Mouse (Mus musculus) limb, embryonic 12.5 days (tissue): ENCODE results near the gene Gjb4. TPM values are rescaled to one million over a fixed set of nuclear protein-coding genes. Genes with fewer than 3 reads are reported as not detected.

ENCODE experiments used
- ATAC-seq: fragments of 200-750 bp; cut with Nextera tagmentation; 2 replicates; pipeline ENCODE4 v1.8.0; 2017; ENCODE audit warnings: low read depth, moderate TSS enrichment; ENCODE audit not compliant: insufficient number of reproducible peaks, insufficient read depth, low FRiP score, low TSS enrichment
- H3K27ac ChIP-seq: fragments of 300-500 bp; sonication (generic); 2 replicates; pipeline ENCODE4 v1.5.1; 2016; ENCODE audit warnings: mild to moderate bottlenecking, moderate library complexity
- H3K27me3 ChIP-seq: fragments of 300-500 bp; sonication (generic); 2 replicates; pipeline ENCODE4 v1.6.1; 2016; ENCODE audit warnings: mild to moderate bottlenecking, moderate library complexity
- H3K36me3 ChIP-seq: fragments of 300-500 bp; sonication (generic); 2 replicates; pipeline ENCODE4 v1.6.1; 2016; ENCODE audit warnings: mild to moderate bottlenecking, moderate library complexity
- H3K4me1 ChIP-seq: fragments of 300-500 bp; sonication (generic); replicated peaks from 2 replicates; pipeline ENCODE4 v1.6.1; 2016
- H3K4me2 ChIP-seq: fragments of 300-500 bp; sonication (generic); 2 replicates; pipeline ENCODE4 v1.6.1; 2016; ENCODE audit warnings: mild to moderate bottlenecking, moderate library complexity
- H3K4me3 ChIP-seq: fragments of 300-500 bp; sonication (generic); replicated peaks from 2 replicates; pipeline ENCODE4 v1.5.1; 2016; ENCODE audit warnings: mild to moderate bottlenecking
- H3K9ac ChIP-seq: fragments of 300-500 bp; sonication (generic); replicated peaks from 2 replicates; pipeline ENCODE4 v1.6.1; 2016; ENCODE audit warnings: mild to moderate bottlenecking, moderate library complexity
- H3K9me3 ChIP-seq: fragments of 300-500 bp; sonication (generic); 2 replicates; pipeline ENCODE4 v1.6.1; 2016; ENCODE audit warnings: mild to moderate bottlenecking, moderate library complexity
- WGBS: fragments of 180-500 bp; shearing (Covaris S2); methylation state at CpG from one replicate; pipeline ENCODE4 v1.1.7; 2016; 5-methylcytosine and 5-hydroxymethylcytosine counted together
- polyA plus RNA-seq: library from polyadenylated mRNA; unstranded; fragments of >200 nt; fragmentation: Nextera tagmentation; extraction: Ambion mirVana; gene quantifications from 2 replicates; pipeline ENCODE4 v1.2.1, GENCODE M21; 2016

The Gjb4 gene
- polyA plus RNA-seq, result not detected in 2 replicates

DNA sequence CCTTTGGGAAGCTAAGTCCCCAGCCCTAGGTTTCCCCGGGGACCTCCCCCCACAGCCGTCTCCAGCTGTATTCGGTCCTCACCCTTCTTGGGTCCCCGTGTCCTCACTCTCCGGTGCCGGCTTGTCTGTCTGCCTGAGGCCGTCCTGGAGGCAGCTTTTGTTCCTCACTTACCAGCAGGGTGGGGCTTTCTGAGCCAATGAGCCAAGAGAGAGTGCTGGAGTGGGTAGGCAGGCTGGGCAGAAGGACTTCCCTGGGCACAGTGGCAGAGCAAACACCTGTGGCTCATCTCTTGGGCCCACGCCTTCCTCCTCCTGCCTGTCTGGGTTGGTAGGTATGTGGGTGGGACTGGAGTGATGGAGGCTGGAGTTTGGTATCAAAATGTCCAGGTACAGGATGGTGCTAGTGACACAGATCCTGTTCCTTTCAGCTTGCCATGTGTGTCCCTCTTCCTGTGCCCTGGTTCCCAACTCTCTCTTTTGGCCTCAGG is at the start of gene Gjb4:
Gjb4 (minus strand) TSS at position 131 of the 488 bp plus-strand sequence.
- ATAC-seq, result no peak
- Histone ChIP-seq H3K4me1 (peaks cover 27% of the 10 kb centered on the region), H3K27me3 (peaks cover 5% of the 10 kb centered on the region; the same call in 1 of the 2 replicates), H3K27ac (0 out of 2 replicates have a peak within 1 kb of the TSS, but pooled peaks have one; percentile 4), H3K9ac (no peak within 1 kb of the TSS), H3K4me2 (no peak within 1 kb of the TSS), H3K4me3 (no peak within 1 kb of the TSS), H3K36me3 (no peaks in the 10 kb centered on the region), H3K9me3 (no peaks in the 10 kb centered on the region)
- 61% methylated on average over 8 of the region's 8 CpGs for WGBS

GRCm38 (mm10) chr4:127402614-127403013 is 48.7 kb upstream of the Gjb4 start:
- H3K4me3 ChIP-seq, result no peak overlapping the region
- peaks cover 4% of the 10 kb centered on the region; the same call in 1 of the 2 replicates for H3K4me1 ChIP-seq
- no peak for ATAC-seq
- H3K9me3 ChIP-seq, result no peaks in the 10 kb centered on the region
- H3K27me3 ChIP-seq, result 0 out of 2 replicates have a peak, but pooled peaks cover 2% of the 10 kb centered on the region
- no peaks in the 10 kb centered on the region for H3K36me3 ChIP-seq
- 62% methylated on average over 3 of the region's 3 CpGs for WGBS
- H3K27ac ChIP-seq, result no peak overlapping the region
- H3K4me2 ChIP-seq, result no peak overlapping the region
- H3K9ac ChIP-seq, result no peak overlapping the region

DNA sequence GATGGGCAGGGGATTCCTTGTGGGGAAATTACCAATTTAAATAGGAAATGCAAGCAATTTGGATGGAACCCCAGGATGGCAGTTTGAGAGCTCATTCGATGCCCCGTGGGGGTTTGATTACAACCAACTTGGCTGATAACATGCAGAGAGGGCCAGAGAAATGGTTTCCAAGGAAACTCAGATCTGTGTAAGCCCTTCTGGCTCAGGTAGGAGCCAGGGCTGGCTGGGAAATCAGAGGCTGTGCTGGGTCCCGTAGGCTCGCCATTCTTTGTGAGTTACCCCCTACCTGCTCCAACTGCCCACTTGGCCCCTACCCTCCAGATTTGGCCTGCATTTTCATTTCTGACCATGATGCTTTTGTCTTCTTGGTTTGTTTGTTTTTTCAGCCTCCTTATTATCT is 48.3 kb upstream of the Gjb4 start:
- Histone ChIP-seq H3K4me3 (no peak overlapping the region), H3K9ac (no peak overlapping the region), H3K4me2 (no peak overlapping the region), H3K27me3 (0 out of 2 replicates have a peak, but pooled peaks cover 2% of the 10 kb centered on the region), H3K36me3 (no peaks in the 10 kb centered on the region), H3K27ac (no peak overlapping the region), H3K4me1 (peaks cover 4% of the 10 kb centered on the region; the same call in 1 of the 2 replicates), H3K9me3 (no peaks in the 10 kb centered on the region)
- ATAC-seq, result no peak
- WGBS, result 93% methylated on average over 4 of the region's 4 CpGs

- Histone ChIP-seq H3K27me3 (0 out of 2 replicates have a peak, but pooled peaks cover 2% of the 10 kb centered on the region), H3K9me3 (no peaks in the 10 kb centered on the region), H3K4me2 (no peak overlapping the region), H3K4me1 (peaks cover 4% of the 10 kb centered on the region; the same call in 1 of the 2 replicates), H3K9ac (no peak overlapping the region), H3K27ac (no peak overlapping the region), H3K4me3 (no peak overlapping the region), H3K36me3 (no peaks in the 10 kb centered on the region)
- 44% methylated on average over 11 of the region's 11 CpGs for WGBS
- ATAC-seq, result no peak
These were observed 46.6 kb upstream of the Gjb4 start for GRCm38 (mm10) chr4:127400165-127401145.

DNA sequence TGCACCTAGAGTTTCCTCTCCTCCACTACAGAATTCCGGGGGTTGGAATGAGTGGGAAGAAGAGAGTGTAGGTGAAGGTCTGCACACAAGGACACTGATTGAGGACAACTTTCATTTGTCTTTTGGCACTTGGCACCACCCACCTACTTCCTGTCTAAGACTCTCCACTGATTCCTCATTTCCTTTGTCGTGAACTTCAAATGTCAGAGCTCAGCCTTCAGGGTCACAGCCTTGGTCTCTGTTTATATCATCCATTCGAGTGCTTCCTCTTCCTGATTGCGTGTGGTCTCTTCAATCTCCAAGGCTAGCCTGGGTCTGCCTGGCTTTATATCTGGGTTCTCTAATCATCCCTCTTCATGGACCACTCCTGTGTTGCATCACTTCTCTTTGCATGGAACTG is 41.7 kb upstream of the Gjb4 start:
- Histone ChIP-seq H3K9me3 (peaks cover 4% of the 10 kb centered on the region; the same call in 1 of the 2 replicates), H3K4me2 (no peak overlapping the region), H3K27me3 (0 out of 2 replicates have a peak, but pooled peaks cover 2% of the 10 kb centered on the region), H3K36me3 (no peaks in the 10 kb centered on the region), H3K4me3 (no peak overlapping the region), H3K27ac (no peak overlapping the region), H3K9ac (no peak overlapping the region), H3K4me1 (no peaks in the 10 kb centered on the region; the same call in 1 of the 2 replicates)
- 72% methylated on average over 4 of the region's 4 CpGs for WGBS
- no peak for ATAC-seq

- Histone ChIP-seq H3K4me2 (peak overlapping the region; percentile 15; the same call in 1 of the 2 replicates), H3K27ac (no peak overlapping the region), H3K4me1 (peaks cover 6% of the 10 kb centered on the region; the same call in 1 of the 2 replicates), H3K4me3 (no peak overlapping the region), H3K27me3 (no peaks in the 10 kb centered on the region), H3K9me3 (peaks cover 4% of the 10 kb centered on the region; the same call in 1 of the 2 replicates), H3K36me3 (no peaks in the 10 kb centered on the region), H3K9ac (0 out of 2 replicates have a peak overlapping the region, but pooled peaks have one; percentile 12)
- 26% methylated on average over 13 of the region's 13 CpGs for WGBS
- ATAC-seq, result no peak
These were observed 35.8 kb upstream of the Gjb4 start for GRCm38 (mm10) chr4:127389645-127390044.

DNA sequence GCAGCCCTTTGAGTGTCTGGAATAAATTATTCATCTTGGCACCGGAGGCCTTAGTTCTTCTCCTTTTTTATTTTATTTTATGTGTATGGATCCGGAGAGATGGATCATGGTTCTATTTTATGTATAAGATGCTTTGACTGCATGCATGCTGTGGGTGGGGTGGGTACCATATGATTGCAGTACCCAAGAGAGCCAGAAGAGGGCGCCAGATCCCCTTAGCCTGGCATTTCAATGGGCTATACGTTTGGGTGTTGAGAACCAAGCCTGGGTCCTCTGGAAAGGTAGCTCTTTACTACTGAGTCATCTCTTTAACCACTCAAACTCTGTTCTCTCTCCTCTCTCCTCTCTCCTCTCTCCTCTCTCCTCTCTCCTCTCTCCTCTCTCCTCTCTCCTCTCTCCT is 23.5 kb upstream of the Gjb4 start:
- WGBS, result 44% methylated on average over 4 of the region's 4 CpGs
- no peak overlapping the region for H3K4me3 ChIP-seq
- H3K27ac ChIP-seq, result no peak overlapping the region
- no peaks in the 10 kb centered on the region for H3K36me3 ChIP-seq
- H3K9me3 ChIP-seq, result no peaks in the 10 kb centered on the region
- no peak overlapping the region for H3K9ac ChIP-seq
- H3K4me1 ChIP-seq, result no peaks in the 10 kb centered on the region; the same call in 1 of the 2 replicates
- ATAC-seq, result no peak
- H3K4me2 ChIP-seq, result no peak overlapping the region
- peaks cover 2% of the 10 kb centered on the region; the same call in 1 of the 2 replicates for H3K27me3 ChIP-seq

DNA sequence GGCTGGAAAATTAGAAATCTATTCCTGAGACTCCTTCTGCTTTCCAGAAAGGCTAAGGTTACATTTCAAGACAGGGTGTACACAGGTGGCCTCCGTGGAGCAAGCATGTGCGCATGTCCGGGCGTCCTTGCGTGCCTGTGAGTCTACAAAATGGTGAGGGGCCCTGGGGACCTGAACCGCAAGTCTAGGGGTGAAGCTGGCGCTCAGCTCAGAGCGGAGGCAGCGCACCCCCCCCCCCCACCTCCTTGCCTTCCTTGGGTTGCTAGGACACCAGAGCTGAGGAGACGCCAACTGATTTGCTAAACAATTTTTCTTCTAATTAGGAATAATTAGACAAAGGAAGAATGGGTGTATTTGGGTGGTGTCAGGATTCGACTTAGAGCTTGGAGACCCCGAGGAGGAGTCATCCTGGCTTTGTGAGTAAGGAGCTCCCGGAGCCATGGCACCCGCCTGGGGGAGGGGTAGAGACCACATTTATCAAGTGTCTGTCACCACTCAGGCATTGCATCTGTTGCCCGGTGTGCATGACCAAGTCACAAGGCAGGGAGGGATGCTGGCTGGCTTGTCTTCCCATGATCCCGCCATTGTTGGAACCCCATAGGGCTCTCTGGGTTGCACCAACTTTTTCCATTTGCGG is 21.8 kb upstream of the Gjb4 start:
- no peak overlapping the region for H3K9ac ChIP-seq
- WGBS, result 90% methylated on average over 17 of the region's 17 CpGs
- H3K4me2 ChIP-seq, result no peak overlapping the region
- H3K4me1 ChIP-seq, result no peaks in the 10 kb centered on the region; the same call in 1 of the 2 replicates
- H3K36me3 ChIP-seq, result no peaks in the 10 kb centered on the region
- H3K4me3 ChIP-seq, result no peak overlapping the region
- ATAC-seq, result no peak
- peaks cover 4% of the 10 kb centered on the region; the same call in 1 of the 2 replicates for H3K27me3 ChIP-seq
- H3K27ac ChIP-seq, result no peak overlapping the region
- no peaks in the 10 kb centered on the region for H3K9me3 ChIP-seq

- H3K36me3 ChIP-seq, result no peaks in the 10 kb centered on the region
- WGBS, result 78% methylated on average over 4 of the region's 4 CpGs
These were observed 20.8 kb upstream of the Gjb4 start for GRCm38 (mm10) chr4:127374645-127375044.

DNA sequence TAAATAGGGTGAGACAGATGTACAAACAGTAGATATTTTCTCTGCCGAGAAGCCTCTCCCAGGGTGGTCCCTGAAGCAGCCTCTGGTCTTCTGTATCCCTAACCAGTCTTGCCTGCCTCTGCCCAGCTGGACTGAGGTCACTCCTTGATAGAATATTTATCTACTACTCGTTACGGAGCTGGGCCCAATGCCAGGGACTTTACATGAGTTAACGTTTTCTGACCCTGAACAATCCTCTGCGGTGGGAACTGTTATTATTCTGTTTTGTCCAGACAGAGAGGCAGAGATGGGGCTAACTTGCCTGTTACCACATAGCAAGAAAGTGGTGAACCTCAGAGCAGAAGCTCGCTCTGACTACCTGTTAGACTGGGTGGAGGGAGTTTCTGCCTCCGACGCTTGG is 19.6 kb upstream of the Gjb4 start:
- peaks cover 15% of the 10 kb centered on the region for H3K27me3 ChIP-seq
- WGBS, result 74% methylated on average over 8 of the region's 8 CpGs
- no peak for ATAC-seq

More at GRCm38 (mm10) chr4:127374645-127375044, 20.8 kb upstream of the Gjb4 start:
- H3K4me1 ChIP-seq, result no peaks in the 10 kb centered on the region; the same call in 1 of the 2 replicates
- no peaks in the 10 kb centered on the region for H3K9me3 ChIP-seq
- no peak overlapping the region for H3K4me2 ChIP-seq
- no peak overlapping the region for H3K9ac ChIP-seq
- no peak for ATAC-seq
- H3K27me3 ChIP-seq, result peaks cover 4% of the 10 kb centered on the region; the same call in 1 of the 2 replicates
- no peak overlapping the region for H3K4me3 ChIP-seq
- H3K27ac ChIP-seq, result no peak overlapping the region

More for the DNA sequence above, 19.6 kb upstream of the Gjb4 start:
- H3K9me3 ChIP-seq, result no peaks in the 10 kb centered on the region
- H3K4me1 ChIP-seq, result peaks cover 3% of the 10 kb centered on the region; the same call in 1 of the 2 replicates
- no peak overlapping the region for H3K4me2 ChIP-seq
- H3K4me3 ChIP-seq, result no peak overlapping the region
- no peak overlapping the region for H3K27ac ChIP-seq
- no peak overlapping the region for H3K9ac ChIP-seq
- H3K36me3 ChIP-seq, result no peaks in the 10 kb centered on the region
